Mouse (Mus musculus) stomach, postnatal 0 days (tissue): ENCODE data around the gene Nek9.

Experiments used
- CTCF ChIP-seq: IDR thresholded peaks from 2 replicates; pipeline ENCODE4 v1.5.1; 2016; ENCODE audit warnings: antibody characterized with exemption, low read depth, mild to moderate bottlenecking, moderate library complexity
- EP300 ChIP-seq: optimal IDR thresholded peaks from 2 replicates; pipeline ENCODE3; 2016; ENCODE audit warnings: antibody characterized with exemption

- no peak for TF ChIP-seq CTCF
- TF ChIP-seq EP300 = no peak
Measured at GRCm38 (mm10) chr12:85298835-85299180, 40.4 kb downstream of the Nek9 start.
